Mouse (Mus musculus) MEL (cell line): Measurements from ENCODE around the gene Clk2.

Source experiments
- CTCF ChIP-seq, 3 experiments: IDR thresholded peaks in 2 of 3; conservative IDR thresholded peaks in 1 of 3; 2 replicates each; pipeline ENCODE4 v1.5.1; 2011 to 2012; ENCODE audit warnings: low read length in 3 of 3, low read depth in 2 of 3, mild to moderate bottlenecking in 2 of 3, improper control_type of control experiment in 1 of 3, inconsistent platforms in 1 of 3, mixed read lengths in 1 of 3, moderate library complexity in 1 of 3; ENCODE audit not compliant: control insufficient read depth in 1 of 3, insufficient read depth in 1 of 3, poor library complexity in 1 of 3, severe bottlenecking in 1 of 3
- EP300 ChIP-seq, 2 experiments: IDR thresholded peaks; 2 replicates each; pipeline ENCODE4 v1.6.1; 2011; ENCODE audit warnings: improper control_type of control experiment in 2 of 2, low read length in 2 of 2, low read depth in 1 of 2, mild to moderate bottlenecking in 1 of 2
- NELFE ChIP-seq: IDR thresholded peaks from 2 replicates; pipeline ENCODE4 v1.6.1; 2011; ENCODE audit warnings: low read depth, low read length, improper control_type of control experiment
- POLR2A ChIP-seq, 2 experiments: IDR thresholded peaks; 2 replicates each; pipeline ENCODE4 v1.6.1; 2011 to 2012; ENCODE audit warnings: low read length in 2 of 2, mild to moderate bottlenecking in 2 of 2, control low read depth in 1 of 2, improper control_type of control experiment in 1 of 2, low read depth in 1 of 2, moderate library complexity in 1 of 2; ENCODE audit not compliant: control insufficient read depth in 1 of 2, insufficient read depth in 1 of 2, poor library complexity in 1 of 2
- POLR2AphosphoS2 ChIP-seq: IDR thresholded peaks from 2 replicates; pipeline ENCODE4 v1.6.1; 2011; ENCODE audit warnings: low read length, improper control_type of control experiment
- ZMIZ1 ChIP-seq: IDR thresholded peaks from 2 replicates; pipeline ENCODE4 v1.6.1; 2012; ENCODE audit warnings: low read depth, mild to moderate bottlenecking, inconsistent platforms, low read length, improper control_type of control experiment, moderate library complexity
- ZNF384 ChIP-seq: IDR thresholded peaks from 2 replicates; pipeline ENCODE4 v1.6.1; 2012; ENCODE audit warnings: low read depth, mild to moderate bottlenecking, inconsistent platforms, low read length, improper control_type of control experiment

- TF ChIP-seq POLR2A (IDR thresholded peaks at IDR 0.05; ENCODE audit: control insufficient read depth in 1 of 2, insufficient read depth in 1 of 2, low read depth in 1 of 2, low read length in 2 of 2, poor library complexity in 1 of 2) (peak; percentile 85 to 98), POLR2AphosphoS2 (peak; percentile 98), EP300 (IDR thresholded peaks at IDR 0.05; ENCODE audit: low read depth in 1 of 2, low read length in 2 of 2) (peak; percentile 21 to 51; a peak in 3 of 4 replicates), ZMIZ1 (peak; percentile 99), CTCF (IDR thresholded peaks at IDR 0.05 in 2 of 3, conservative IDR thresholded peaks at IDR 0.05 in 1 of 3; ENCODE audit: control insufficient read depth in 1 of 3, insufficient read depth in 1 of 3, low read depth in 2 of 3, low read length in 3 of 3, poor library complexity in 1 of 3, severe bottlenecking in 1 of 3) (no peak), NELFE (peak; percentile 95), ZNF384 (peak; percentile 53)
Measured at GRCm38 (mm10) chr3:89164506-89165267, at the start of gene Clk2.
